ENCODE assay signal across 9 mouse cellular contexts in genomic region chr19:23972881-23973649, GRCm38 (mm10). TPM values are rescaled to one million over a fixed set of nuclear protein-coding genes. Genes with fewer than 3 reads are reported as not detected.
DNase-seq lines count a peak whose midpoint lies in the region; ATAC-seq lines count a peak whose summit lies in the region.
"Had no signal": no experiment of that assay in that cellular context is flagged by ENCODE, and none has a peak within 500 bp of the region (broad histone marks: within the 10 kb centered on the region; RNA-seq: fewer than 3 reads in every experiment).

No protein-coding gene starts in this region.

- H3K4me2 ChIP-seq in heart, embryonic 12.5 days = peak overlapping the region; percentile 23; the same call in 1 of the 2 replicates
- H3K4me2 ChIP-seq in limb, embryonic 12.5 days = no peak overlapping the region
- H3K4me2 ChIP-seq in stomach, embryonic 15.5 days = no peak overlapping the region

- peak; percentile 72 for ATAC-seq in heart, embryonic 12.5 days (ENCODE audit: insufficient number of reproducible peaks, low FRiP score)
- 0 out of 2 replicates have a peak, but pooled peaks have one; percentile 64 for ATAC-seq in limb, embryonic 12.5 days (ENCODE audit: insufficient number of reproducible peaks, insufficient read depth, low FRiP score, low TSS enrichment, low read depth)
- peak; percentile 78 for ATAC-seq in stomach, embryonic 15.5 days (ENCODE audit: insufficient read depth, low FRiP score, low read depth)

- peaks cover 41% of the 10 kb centered on the region for H3K4me1 ChIP-seq in heart, embryonic 12.5 days (replicated peaks)
- peaks cover 28% of the 10 kb centered on the region for H3K4me1 ChIP-seq in limb, embryonic 12.5 days (replicated peaks)
- H3K4me1 ChIP-seq in stomach, embryonic 15.5 days = peaks cover 5% of the 10 kb centered on the region

- 0 out of 2 replicates have a peak overlapping the region, but pooled peaks have one; percentile 44 for H3K9ac ChIP-seq in heart, embryonic 12.5 days
- H3K9ac ChIP-seq in limb, embryonic 12.5 days (replicated peaks) = no peak overlapping the region
- no peak overlapping the region; the same call in 1 of the 2 replicates for H3K9ac ChIP-seq in stomach, embryonic 15.5 days

- no peak overlapping the region for H3K4me3 ChIP-seq in heart, embryonic 12.5 days
- no peak overlapping the region for H3K4me3 ChIP-seq in limb, embryonic 12.5 days (replicated peaks)
- H3K4me3 ChIP-seq in stomach, embryonic 15.5 days (replicated peaks) = no peak overlapping the region

- no peaks in the 10 kb centered on the region for H3K9me3 ChIP-seq in heart, embryonic 12.5 days (replicated peaks)
- H3K9me3 ChIP-seq in limb, embryonic 12.5 days = no peaks in the 10 kb centered on the region
- H3K9me3 ChIP-seq in stomach, embryonic 15.5 days = no peaks in the 10 kb centered on the region

- WGBS in heart, embryonic 12.5 days = 42% methylated on average over 16 of the region's 16 CpGs
- 61% methylated on average over 16 of the region's 16 CpGs for WGBS in limb, embryonic 12.5 days
- WGBS in stomach, embryonic 15.5 days = 61% methylated on average over 16 of the region's 16 CpGs

- peak; percentile 43 for DNase-seq in left cerebral cortex, postnatal 4 days
- DNase-seq in left cerebral cortex, adult 8-10 months (ENCODE audit: low spot score in 2 of 2) = no peak
- DNase-seq in cerebellum, postnatal 36 days = peak; percentile 37
- no peak for DNase-seq in liver
- no peak for DNase-seq in spleen, postnatal 14 days (ENCODE audit: low spot score in 2 of 2)

- intact Hi-C loops in left cerebral cortex, postnatal 4 days (cut with DNase I) = no loop called here

- no peaks in the 10 kb centered on the region for H3K27me3 ChIP-seq in heart, embryonic 12.5 days (replicated peaks)
- no peaks in the 10 kb centered on the region for H3K27me3 ChIP-seq in limb, embryonic 12.5 days
- H3K27me3 ChIP-seq in stomach, embryonic 15.5 days (replicated peaks) = no peaks in the 10 kb centered on the region

- H3K27ac ChIP-seq in heart, embryonic 12.5 days (ENCODE audit: poor library complexity, severe bottlenecking) = peak overlapping the region; percentile 96
- H3K27ac ChIP-seq in limb, embryonic 12.5 days = no peak overlapping the region
- no peak overlapping the region for H3K27ac ChIP-seq in stomach, embryonic 15.5 days

- peaks cover 40% of the 10 kb centered on the region for H3K36me3 ChIP-seq in heart, embryonic 12.5 days
- no peaks in the 10 kb centered on the region for H3K36me3 ChIP-seq in limb, embryonic 12.5 days
- no peaks in the 10 kb centered on the region for H3K36me3 ChIP-seq in stomach, embryonic 15.5 days

RNA-seq across cellular contexts. Expression of gene Fam189a2, which starts 57.8 kb away (rescaled TPM):
- 10 to 100 TPM; 13.2 to 13.5 TPM for total RNA-seq in left cerebral cortex, postnatal 4 days (2021)
- total RNA-seq in left cerebral cortex, adult 8-10 months (2022) = 10 to 100 TPM in 1 of 4 experiments, 1 to 10 TPM in 3; 9.2 to 12.1 (median 9.6) TPM
- 4.6 and 4.8 TPM in 2 replicates for polyA plus RNA-seq in heart, embryonic 12.5 days (2016; fragmentation: Nextera tagmentation; extraction: Ambion mirVana)
- polyA plus RNA-seq in limb, embryonic 12.5 days (2016; fragmentation: Nextera tagmentation; extraction: Ambion mirVana) = 0.10 and 0.19 TPM in 2 replicates
- polyA plus RNA-seq in stomach, embryonic 15.5 days (2015; fragmentation: Nextera tagmentation; extraction: Ambion mirVana) = 0.42 and 0.75 TPM in 2 replicates
- total RNA-seq: MEL had no signal

Comparison
In these comparisons a context has a peak if more than half of its experiments do, and no peak if none do; other contexts are left out.
1. DNase-seq: peak in left cerebral cortex, postnatal 4 days (single experiment) and cerebellum, postnatal 36 days (2 of 2); none in left cerebral cortex, adult 8-10 months (0 of 2), liver (single experiment) and spleen, postnatal 14 days (0 of 2).
2. Peak in every context shown above with its lines, with median percentiles within 50 percentile points of each other: ATAC-seq.